Mouse (Mus musculus) heart, adult 2 months (tissue): Measurements from ENCODE around the gene Slbp. TPM values are rescaled to one million over a fixed set of nuclear protein-coding genes. Genes with fewer than 3 reads are reported as not detected.

Experiments
- DNase-seq, 2 experiments: peaks; one replicate each; pipeline ENCODE4 v3.0.0; 2021
- H3K27ac ChIP-seq: fragments of 200-600 bp; 2 replicates; pipeline ENCODE4 v1.8.1; 2022
- H3K27me3 ChIP-seq: fragments of 200-500 bp; 2 replicates; pipeline ENCODE4 v1.6.1; 2012; ENCODE audit warnings: mild to moderate bottlenecking, low read length, inconsistent platforms, mixed read lengths; ENCODE audit not compliant: control insufficient read depth, insufficient read depth
- H3K36me3 ChIP-seq: fragments of 200-500 bp; 2 replicates; pipeline ENCODE4 v1.6.1; 2012; ENCODE audit warnings: low read length, inconsistent platforms; ENCODE audit not compliant: control insufficient read depth, insufficient read depth
- H3K4me1 ChIP-seq: fragments of 200-500 bp; 2 replicates; pipeline ENCODE4 v1.6.1; 2011; ENCODE audit warnings: low read length; ENCODE audit not compliant: control insufficient read depth, insufficient read depth
- H3K4me3 ChIP-seq: fragments of 200-600 bp; 2 replicates; pipeline ENCODE4 v1.8.1; 2022
- H3K79me2 ChIP-seq: fragments of 200-500 bp; replicated peaks from 2 replicates; pipeline ENCODE4 v1.6.1; 2012; ENCODE audit warnings: mild to moderate bottlenecking, inconsistent platforms, low read length, moderate library complexity, mixed read lengths; ENCODE audit not compliant: control insufficient read depth, insufficient read depth
- H3K9ac ChIP-seq: fragments of 200-500 bp; 2 replicates; pipeline ENCODE4 v1.6.1; 2012; ENCODE audit warnings: low read depth, mild to moderate bottlenecking, control low read depth, inconsistent platforms, low read length, mixed read lengths
- CTCF ChIP-seq: fragments of 200-600 bp; IDR thresholded peaks from 2 replicates; pipeline ENCODE4 v1.8.1; 2022; ENCODE audit warnings: antibody characterized with exemption, mild to moderate bottlenecking, moderate library complexity
- EP300 ChIP-seq: fragments of 200-500 bp; IDR thresholded peaks from 2 replicates; pipeline ENCODE4 v1.6.1; 2011; ENCODE audit warnings: low read depth, low read length, control low read depth; ENCODE audit not compliant: insufficient read depth
- POLR2A ChIP-seq: fragments of 200-500 bp; IDR thresholded peaks from 2 replicates; pipeline ENCODE4 v1.6.1; 2011; ENCODE audit warnings: mild to moderate bottlenecking, low read depth, low read length, control low read depth; ENCODE audit not compliant: insufficient read depth
- WGBS: fragments of 180-500 bp; shearing (Covaris S2); methylation state at CpG from one replicate; pipeline ENCODE4 v1.1.7; 2018; 5-methylcytosine and 5-hydroxymethylcytosine counted together
- intact Hi-C: fragments of 180-260 bp; cut with DNase I; formaldehyde crosslinking; loops from one replicate; pipeline ENCODE4 v1.15.1; 2025
- polyA plus RNA-seq: library from polyadenylated mRNA; depleted of rRNA; stranded (reverse); fragments of >200 nt; gene quantifications from 2 replicates; pipeline ENCODE4 v1.2.3, GENCODE M21; 2012
- total RNA-seq, 2 experiments: library from RNA; stranded (reverse); gene quantifications; 2 replicates each; pipeline ENCODE4 v1.2.3; 2021

The Slbp gene
- total and polyA plus RNA-seq, 3 experiments = 7.7 to 12.7 (median 10.6) TPM

DNA sequence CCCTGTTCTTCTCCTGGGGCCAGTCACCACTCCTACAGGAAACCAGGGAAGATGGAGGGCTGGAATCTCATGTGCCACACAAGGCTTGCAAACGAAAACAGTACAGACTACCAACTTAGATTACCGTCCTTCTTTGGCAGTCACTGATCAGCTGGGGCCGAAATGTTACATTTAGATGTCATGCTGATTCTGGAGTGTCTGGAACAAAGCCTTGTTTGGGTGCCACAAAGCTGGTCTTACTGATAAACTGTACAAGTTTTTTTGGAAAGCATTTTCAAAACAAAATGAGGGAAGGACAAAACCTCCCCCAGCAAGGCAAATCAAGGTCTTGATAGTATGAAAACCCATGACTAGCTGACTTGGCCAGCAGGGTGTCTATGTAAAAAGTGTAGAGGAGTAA is 28.6 kb downstream of the Slbp start:
- DNase-seq = no peak
- Histone ChIP-seq H3K9ac (no peak overlapping the region), H3K27ac (no peak overlapping the region), H3K4me3 (no peak overlapping the region), H3K4me1 (peaks cover 15% of the 10 kb centered on the region), H3K79me2 (peaks cover 8% of the 10 kb centered on the region), H3K36me3 (peaks cover 9% of the 10 kb centered on the region; the same call in 1 of the 2 replicates), H3K27me3 (no peaks in the 10 kb centered on the region)
- 37% methylated on average over 3 of the region's 3 CpGs for WGBS
- intact Hi-C loops = no loop called here
- TF ChIP-seq POLR2A = no peak

GRCm38 (mm10) chr5:33622671-33623070 is 29.7 kb downstream of the Slbp start:
- DNase-seq = no peak
- Histone ChIP-seq H3K79me2 (peaks cover 8% of the 10 kb centered on the region), H3K9ac (no peak overlapping the region), H3K4me3 (no peak overlapping the region), H3K27me3 (no peaks in the 10 kb centered on the region), H3K36me3 (peaks cover 9% of the 10 kb centered on the region; the same call in 1 of the 2 replicates), H3K4me1 (peaks cover 11% of the 10 kb centered on the region), H3K27ac (no peak overlapping the region)
- intact Hi-C loops = no loop called here
- 90% methylated on average over 2 of the region's 2 CpGs for WGBS
- no peak for TF ChIP-seq POLR2A

DNA sequence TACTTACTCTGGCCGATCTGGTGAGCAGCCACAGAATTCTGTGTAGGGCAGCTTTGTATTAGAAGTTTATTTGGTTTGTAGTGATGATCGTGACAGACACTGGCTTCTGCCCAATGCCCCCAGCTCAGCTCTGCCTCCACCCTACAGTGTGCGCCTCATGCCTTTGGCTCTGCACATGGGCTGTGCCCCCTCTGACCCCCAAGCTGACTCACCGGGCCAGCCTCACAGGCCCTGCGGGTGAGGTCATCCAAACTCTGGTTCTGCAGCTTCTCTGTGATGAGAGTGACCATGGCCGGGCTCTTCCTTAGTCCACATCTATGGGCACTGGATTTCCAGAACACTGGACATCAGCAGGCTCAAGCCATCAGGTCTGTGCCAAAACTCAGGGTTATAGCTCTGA is 38.0 kb downstream of the Slbp start:
- Histone ChIP-seq H3K79me2 (no peaks in the 10 kb centered on the region), H3K27me3 (no peaks in the 10 kb centered on the region), H3K36me3 (no peaks in the 10 kb centered on the region; the same call in 1 of the 2 replicates), H3K4me3 (no peak overlapping the region), H3K27ac (no peak overlapping the region), H3K9ac (no peak overlapping the region), H3K4me1 (peaks cover 3% of the 10 kb centered on the region; the same call in 1 of the 2 replicates)
- WGBS = 67% methylated on average over 6 of the region's 6 CpGs
- DNase-seq = no peak
- TF ChIP-seq CTCF = no peak
- TF ChIP-seq EP300 = no peak
- no peak for TF ChIP-seq POLR2A
- intact Hi-C loops = no loop called here

- DNase-seq = no peak
- peaks cover 1% of the 10 kb centered on the region; the same call in 1 of the 2 replicates for H3K4me1 ChIP-seq
- H3K27me3 ChIP-seq = no peaks in the 10 kb centered on the region
- H3K27ac ChIP-seq = no peak overlapping the region
- no peaks in the 10 kb centered on the region; the same call in 1 of the 2 replicates for H3K79me2 ChIP-seq
- no peak for TF ChIP-seq CTCF
- no peak for TF ChIP-seq EP300
- TF ChIP-seq POLR2A = no peak
- H3K36me3 ChIP-seq = no peaks in the 10 kb centered on the region
- WGBS = 93% methylated on average over 1 of the region's 1 CpGs
- intact Hi-C loops = no loop called here
- no peak overlapping the region for H3K4me3 ChIP-seq
- H3K9ac ChIP-seq = no peak overlapping the region
These were observed 40.6 kb downstream of the Slbp start for GRCm38 (mm10) chr5:33611795-33612194.

- H3K9ac ChIP-seq = no peak overlapping the region
- no peak for DNase-seq
- no peak overlapping the region for H3K4me3 ChIP-seq
- H3K4me1 ChIP-seq = peaks cover 4% of the 10 kb centered on the region
- no peaks in the 10 kb centered on the region; the same call in 1 of the 2 replicates for H3K79me2 ChIP-seq
- no peaks in the 10 kb centered on the region for H3K36me3 ChIP-seq
- no peak overlapping the region for H3K27ac ChIP-seq
- intact Hi-C loops = no loop called here
- no peaks in the 10 kb centered on the region for H3K27me3 ChIP-seq
- TF ChIP-seq POLR2A = no peak
- TF ChIP-seq EP300 = no peak
- TF ChIP-seq CTCF = no peak
- 82% methylated on average over 1 of the region's 1 CpGs for WGBS
These were observed 43.1 kb downstream of the Slbp start for GRCm38 (mm10) chr5:33609226-33609625.

- Histone ChIP-seq H3K9ac (no peak overlapping the region), H3K36me3 (no peaks in the 10 kb centered on the region), H3K4me3 (no peak overlapping the region), H3K27ac (no peak overlapping the region), H3K4me1 (peaks cover 4% of the 10 kb centered on the region), H3K79me2 (no peaks in the 10 kb centered on the region; the same call in 1 of the 2 replicates), H3K27me3 (no peaks in the 10 kb centered on the region)
- no peak for TF ChIP-seq EP300
- no peak for DNase-seq
- intact Hi-C loops = no loop called here
- WGBS = 96% methylated on average over 15 of the region's 15 CpGs
These were observed 44.9 kb downstream of the Slbp start for GRCm38 (mm10) chr5:33607434-33607833.

- WGBS = 45% methylated on average over 7 of the region's 7 CpGs
- Histone ChIP-seq H3K36me3 (no peaks in the 10 kb centered on the region), H3K27me3 (no peaks in the 10 kb centered on the region), H3K27ac (no peak overlapping the region), H3K79me2 (no peaks in the 10 kb centered on the region; the same call in 1 of the 2 replicates), H3K9ac (no peak overlapping the region), H3K4me3 (no peak overlapping the region), H3K4me1 (peaks cover 4% of the 10 kb centered on the region)
- DNase-seq = no peak
- intact Hi-C loops = no loop called here
- TF ChIP-seq EP300 (no peak), CTCF (no peak), POLR2A (no peak)
These were observed 45.7 kb downstream of the Slbp start for GRCm38 (mm10) chr5:33606631-33607030.
